Mouse (Mus musculus) intestine, embryonic 14.5 days (tissue): ENCODE data around the gene Rabgap1l. TPM values are rescaled to one million over a fixed set of nuclear protein-coding genes. Genes with fewer than 3 reads are reported as not detected.

ENCODE experiments used
- ATAC-seq: fragments of 200-750 bp; cut with Nextera tagmentation; replicated peaks from 2 replicates; pipeline ENCODE4 v1.8.0; 2017; ENCODE audit warnings: low read depth, moderate number of reproducible peaks, moderate TSS enrichment, moderate library complexity; ENCODE audit not compliant: low FRiP score, low TSS enrichment
- DNase-seq: peaks from one replicate; pipeline ENCODE4 v3.0.0-alpha.2; 2018; ENCODE audit warnings: low spot score
- H3K27ac ChIP-seq: fragments of 300-500 bp; sonication (generic); 2 replicates; pipeline ENCODE4 v1.5.1; 2014; ENCODE audit warnings: low read depth, mild to moderate bottlenecking, control low read depth
- H3K27me3 ChIP-seq: fragments of 300-500 bp; sonication (generic); replicated peaks from 2 replicates; pipeline ENCODE4 v1.6.1; 2014; ENCODE audit warnings: low read length, control low read depth; ENCODE audit not compliant: control insufficient read depth, insufficient read depth
- H3K36me3 ChIP-seq: fragments of 300-500 bp; sonication (generic); 2 replicates; pipeline ENCODE4 v1.6.1; 2014; ENCODE audit warnings: low read length, control low read depth; ENCODE audit not compliant: control insufficient read depth, insufficient read depth
- H3K4me1 ChIP-seq: fragments of 300-500 bp; sonication (generic); replicated peaks from 2 replicates; pipeline ENCODE4 v1.6.1; 2014; ENCODE audit warnings: low read length, control low read depth, mixed read lengths; ENCODE audit not compliant: control insufficient read depth, insufficient read depth
- H3K4me2 ChIP-seq: fragments of 300-500 bp; sonication (generic); 2 replicates; pipeline ENCODE4 v1.6.1; 2014; ENCODE audit warnings: low read length
- H3K4me3 ChIP-seq: fragments of 300-500 bp; sonication (generic); 2 replicates; pipeline ENCODE4 v1.5.1; 2014; ENCODE audit warnings: low read depth, low read length, control low read depth, mixed read lengths
- H3K9ac ChIP-seq: fragments of 300-500 bp; sonication (generic); 2 replicates; pipeline ENCODE4 v1.6.1; 2014; ENCODE audit warnings: mild to moderate bottlenecking, low read length
- H3K9me3 ChIP-seq: fragments of 300-500 bp; sonication (generic); 2 replicates; pipeline ENCODE4 v1.6.1; 2016; ENCODE audit warnings: low read length, control low read depth; ENCODE audit not compliant: control insufficient read depth
- WGBS: fragments of 180-500 bp; shearing (Covaris S2); extraction: QIAGEN DNeasy Blood & Tissue Kit; methylation state at CpG from one replicate; pipeline ENCODE4 v1.1.7; 2014; 5-methylcytosine and 5-hydroxymethylcytosine counted together
- polyA plus RNA-seq: library from polyadenylated mRNA; unstranded; fragments of >200 nt; fragmentation: Nextera tagmentation; extraction: Ambion mirVana; gene quantifications from 2 replicates; pipeline ENCODE4 v1.2.1, GENCODE M21; 2014

Gene Rabgap1l
- polyA plus RNA-seq, 1 experiment from 2014 or later, result 19.9 TPM

- Histone ChIP-seq H3K27me3 (no peaks in the 10 kb centered on the region), H3K36me3 (no peaks in the 10 kb centered on the region), H3K9me3 (no peaks in the 10 kb centered on the region), H3K4me3 (no peak overlapping the region), H3K9ac (no peak overlapping the region), H3K4me2 (no peak overlapping the region), H3K27ac (no peak overlapping the region), H3K4me1 (no peaks in the 10 kb centered on the region)
- no peak for ATAC-seq
- WGBS, result 68% methylated on average over 3 of the region's 3 CpGs
- DNase-seq, result no peak
Observed at GRCm38 (mm10) chr1:160249786-160250185, 543.2 kb downstream of the Rabgap1l start.

DNA sequence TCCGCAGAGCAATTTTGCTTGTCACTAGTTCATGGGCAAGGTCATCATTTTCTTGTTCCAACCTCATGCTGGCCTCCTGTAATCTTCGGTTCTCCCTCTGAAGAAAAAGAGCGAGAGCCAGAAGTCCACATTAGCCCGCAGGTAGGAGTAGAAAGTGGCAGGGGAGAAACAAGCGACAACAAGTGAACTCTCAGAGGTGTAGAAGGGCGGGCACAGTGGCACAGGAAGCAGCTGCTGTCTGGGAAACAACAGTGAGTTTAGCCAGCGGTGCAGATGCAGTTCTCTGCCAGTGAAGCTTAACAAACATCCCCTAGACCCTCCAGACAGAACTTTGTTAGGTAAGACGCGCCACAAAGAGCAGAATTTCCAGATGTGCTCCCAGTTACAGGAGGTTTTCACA lies 545.5 kb downstream of the Rabgap1l start:
- WGBS, result 83% methylated on average over 9 of the region's 9 CpGs
- Histone ChIP-seq H3K27ac (no peak overlapping the region), H3K9me3 (no peaks in the 10 kb centered on the region), H3K36me3 (no peaks in the 10 kb centered on the region), H3K4me1 (no peaks in the 10 kb centered on the region), H3K9ac (no peak overlapping the region), H3K4me2 (no peak overlapping the region), H3K4me3 (no peak overlapping the region), H3K27me3 (no peaks in the 10 kb centered on the region)
- no peak for ATAC-seq
- no peak for DNase-seq

- ATAC-seq (no peak), DNase-seq (no peak)
- no peaks in the 10 kb centered on the region for H3K4me1 ChIP-seq
- H3K9ac ChIP-seq, result no peak overlapping the region
- H3K27me3 ChIP-seq, result no peaks in the 10 kb centered on the region
- no peak overlapping the region for H3K27ac ChIP-seq
- H3K36me3 ChIP-seq, result no peaks in the 10 kb centered on the region
- no peak overlapping the region for H3K4me3 ChIP-seq
- 78% methylated on average over 4 of the region's 4 CpGs for WGBS
- no peak overlapping the region for H3K4me2 ChIP-seq
- H3K9me3 ChIP-seq, result no peaks in the 10 kb centered on the region
Observed at GRCm38 (mm10) chr1:160246844-160247243, 546.2 kb downstream of the Rabgap1l start.

GRCm38 (mm10) chr1:160245954-160246353 lies 547.1 kb downstream of the Rabgap1l start:
- H3K4me2 ChIP-seq, result no peak overlapping the region
- ATAC-seq (no peak), DNase-seq (no peak)
- no peaks in the 10 kb centered on the region for H3K36me3 ChIP-seq
- H3K9ac ChIP-seq, result no peak overlapping the region
- 57% methylated on average over 2 of the region's 2 CpGs for WGBS
- H3K27ac ChIP-seq, result no peak overlapping the region
- H3K27me3 ChIP-seq, result no peaks in the 10 kb centered on the region
- H3K4me1 ChIP-seq, result no peaks in the 10 kb centered on the region
- no peak overlapping the region for H3K4me3 ChIP-seq
- H3K9me3 ChIP-seq, result no peaks in the 10 kb centered on the region

GRCm38 (mm10) chr1:160244689-160245088 lies 548.3 kb downstream of the Rabgap1l start:
- H3K4me2 ChIP-seq, result no peak overlapping the region
- ATAC-seq (no peak), DNase-seq (no peak)
- no peaks in the 10 kb centered on the region for H3K4me1 ChIP-seq
- WGBS, result 92% methylated on average over 5 of the region's 5 CpGs
- H3K9me3 ChIP-seq, result no peaks in the 10 kb centered on the region
- no peak overlapping the region for H3K27ac ChIP-seq
- H3K4me3 ChIP-seq, result no peak overlapping the region
- no peaks in the 10 kb centered on the region for H3K36me3 ChIP-seq
- H3K27me3 ChIP-seq, result no peaks in the 10 kb centered on the region
- H3K9ac ChIP-seq, result no peak overlapping the region

DNA sequence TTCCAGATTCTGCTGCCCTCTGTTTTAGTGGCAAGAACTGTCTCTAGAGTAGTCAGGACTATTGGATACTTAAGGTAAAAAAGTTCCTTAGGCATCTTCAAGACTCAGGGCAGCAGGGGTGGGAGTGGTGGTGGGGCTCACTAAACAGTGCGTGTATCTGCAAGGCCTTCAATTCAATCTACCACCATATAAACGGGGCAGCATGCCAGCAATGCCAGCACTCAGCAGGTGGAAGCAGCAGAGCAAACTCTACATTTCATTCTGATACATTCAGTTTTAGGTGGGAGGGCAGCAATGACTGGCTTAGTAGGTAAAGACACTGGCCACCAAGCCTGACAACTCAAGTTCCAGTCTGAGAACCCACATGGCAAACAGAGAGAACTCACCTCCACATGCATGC lies 552.9 kb downstream of the Rabgap1l start:
- Histone ChIP-seq H3K27ac (no peak overlapping the region), H3K9ac (no peak overlapping the region), H3K4me3 (no peak overlapping the region), H3K36me3 (no peaks in the 10 kb centered on the region), H3K4me1 (no peaks in the 10 kb centered on the region), H3K27me3 (no peaks in the 10 kb centered on the region), H3K4me2 (no peak overlapping the region), H3K9me3 (no peaks in the 10 kb centered on the region)
- 92% methylated on average over 2 of the region's 2 CpGs for WGBS
- no peak for ATAC-seq
- DNase-seq, result no peak

GRCm38 (mm10) chr1:160238852-160239443 lies 554.1 kb downstream of the Rabgap1l start:
- ATAC-seq, result no peak
- DNase-seq, result no peak

DNA sequence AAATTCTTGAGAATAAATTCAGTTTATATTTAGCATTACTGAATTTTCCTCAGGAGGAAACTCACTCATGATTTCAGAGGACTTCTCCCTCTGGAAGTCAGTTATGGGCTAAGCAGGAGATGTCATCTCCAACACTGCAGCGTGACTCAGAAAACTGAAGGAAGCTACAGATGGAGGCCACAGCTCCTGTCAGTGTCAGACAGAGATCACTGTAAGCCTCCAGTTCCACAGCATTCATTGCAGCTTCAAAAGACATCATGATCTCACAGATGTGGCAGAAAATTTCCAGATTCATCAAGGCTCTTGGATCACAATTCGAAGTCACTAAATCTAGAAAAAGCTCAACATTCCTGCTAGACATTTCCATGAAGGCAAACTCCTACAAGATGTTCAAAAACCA lies 555.0 kb downstream of the Rabgap1l start:
- no peak overlapping the region for H3K4me3 ChIP-seq
- H3K4me1 ChIP-seq, result no peaks in the 10 kb centered on the region
- no peak overlapping the region for H3K4me2 ChIP-seq
- ATAC-seq (no peak), DNase-seq (no peak)
- no peak overlapping the region for H3K9ac ChIP-seq
- 87% methylated on average over 2 of the region's 2 CpGs for WGBS
- H3K9me3 ChIP-seq, result no peaks in the 10 kb centered on the region
- H3K27me3 ChIP-seq, result no peaks in the 10 kb centered on the region
- H3K36me3 ChIP-seq, result no peaks in the 10 kb centered on the region
- no peak overlapping the region for H3K27ac ChIP-seq

More at GRCm38 (mm10) chr1:160238852-160239443, 554.1 kb downstream of the Rabgap1l start:
- WGBS, result 81% methylated on average over 1 of the region's 1 CpGs
- no peaks in the 10 kb centered on the region for H3K9me3 ChIP-seq
- no peaks in the 10 kb centered on the region for H3K27me3 ChIP-seq
- no peaks in the 10 kb centered on the region for H3K36me3 ChIP-seq
- no peak overlapping the region for H3K9ac ChIP-seq
- H3K27ac ChIP-seq, result no peak overlapping the region
- H3K4me3 ChIP-seq, result no peak overlapping the region
- no peak overlapping the region for H3K4me2 ChIP-seq
- no peaks in the 10 kb centered on the region for H3K4me1 ChIP-seq

- H3K27ac ChIP-seq, result 0 out of 2 replicates have a peak overlapping the region, but pooled peaks have one; percentile 38
Observed at GRCm38 (mm10) chr1:160233921-160234320, 559.1 kb downstream of the Rabgap1l start.

More at GRCm38 (mm10) chr1:160233921-160234320, 559.1 kb downstream of the Rabgap1l start:
- no peaks in the 10 kb centered on the region for H3K36me3 ChIP-seq
- H3K4me2 ChIP-seq, result no peak overlapping the region
- H3K9me3 ChIP-seq, result no peaks in the 10 kb centered on the region
- H3K9ac ChIP-seq, result no peak overlapping the region
- H3K27me3 ChIP-seq, result no peaks in the 10 kb centered on the region
- DNase-seq, result no peak
- no peaks in the 10 kb centered on the region for H3K4me1 ChIP-seq
- H3K4me3 ChIP-seq, result no peak overlapping the region
- no peak for ATAC-seq
